Mouse (Mus musculus): ENCODE data around the gene Qsox1.

Gene Qsox1

GRCm38 (mm10) chr1:155747911-155748310 lies 64.8 kb downstream of the Qsox1 start:
- DNase-seq (ENCODE audit: low spot score in 2 of 2) = no peak

GRCm38 (mm10) chr1:155747011-155747410 lies 65.7 kb downstream of the Qsox1 start:
- DNase-seq (ENCODE audit: low spot score in 2 of 2) = no peak

GRCm38 (mm10) chr1:155742411-155743363 lies 70.0 kb downstream of the Qsox1 start:
- no peak for DNase-seq (ENCODE audit: low spot score in 2 of 2)

- DNase-seq (ENCODE audit: low spot score in 2 of 2) = no peak
Measured at GRCm38 (mm10) chr1:155741988-155742387, 70.7 kb downstream of the Qsox1 start.

- DNase-seq (ENCODE audit: low spot score in 2 of 2) = no peak
Measured at GRCm38 (mm10) chr1:155741378-155741945, 71.2 kb downstream of the Qsox1 start.

GRCm38 (mm10) chr1:155740622-155741377 lies 71.9 kb downstream of the Qsox1 start:
- DNase-seq (ENCODE audit: low spot score in 2 of 2) = no peak

- no peak for DNase-seq (ENCODE audit: low spot score in 2 of 2)
Measured at GRCm38 (mm10) chr1:155737809-155738383, 74.8 kb downstream of the Qsox1 start.

GRCm38 (mm10) chr1:155737017-155737808 lies 75.5 kb downstream of the Qsox1 start:
- DNase-seq (ENCODE audit: low spot score in 2 of 2) = no peak

- no peak for DNase-seq (ENCODE audit: low spot score in 2 of 2)
Measured at GRCm38 (mm10) chr1:155736096-155736825, 76.4 kb downstream of the Qsox1 start.

- DNase-seq (ENCODE audit: low spot score in 2 of 2) = no peak
Measured at GRCm38 (mm10) chr1:155731156-155731555, 81.5 kb downstream of the Qsox1 start.

GRCm38 (mm10) chr1:155729113-155729795 lies 83.4 kb downstream of the Qsox1 start:
- no peak for DNase-seq (ENCODE audit: low spot score in 2 of 2)

GRCm38 (mm10) chr1:155727830-155728229 lies 84.9 kb downstream of the Qsox1 start:
- no peak for DNase-seq (ENCODE audit: low spot score in 2 of 2)
